Mouse (Mus musculus) layer of hippocampus, adult 18-20 months (tissue): ENCODE data around the gene Olfr740. TPM values are rescaled to one million over a fixed set of nuclear protein-coding genes. Genes with fewer than 3 reads are reported as not detected.

Experiments
- DNase-seq, 2 experiments: peaks; one replicate each; pipeline ENCODE4 v3.0.0; 2022; ENCODE audit warnings: low spot score in 2 of 2
- long read RNA-seq: library from polyadenylated mRNA; stranded (forward); transcript quantifications from one replicate; pipeline ENCODE4 v2.0.0, GENCODE M21; 2021
- total RNA-seq, 2 experiments: library from RNA; stranded (reverse); gene quantifications; 2 replicates each; pipeline ENCODE4 v1.2.3; 2021

Gene Olfr740
- total RNA-seq: not detected
- long read RNA-seq: 0 reads

DNA sequence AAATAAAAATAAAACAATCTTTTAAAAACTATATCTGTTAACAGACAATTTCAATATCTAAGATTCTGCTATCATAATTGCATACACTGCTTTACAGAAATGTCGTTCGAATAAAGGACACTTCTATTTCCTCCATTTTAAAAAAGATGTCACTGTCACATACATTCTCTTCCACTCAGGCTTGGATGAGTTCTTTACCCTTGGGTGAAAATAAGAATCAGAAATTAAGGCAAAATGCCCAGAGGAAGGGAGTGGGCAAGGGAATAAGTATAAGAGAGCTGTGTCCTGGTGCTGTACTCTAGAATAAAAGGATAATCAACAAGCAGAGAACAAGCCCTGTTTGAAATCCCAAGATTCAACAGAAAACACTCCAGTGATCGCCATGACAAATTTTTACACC lies at the start of gene Olfr740:
TSS of gene Olfr740 (plus strand) at position 301 of the 400 bp plus-strand sequence.
- DNase-seq: no peak

GRCm38 (mm10) chr14:50407268-50407667 lies 38.1 kb upstream of the Olfr740 start, which contains the start of gene Olfr738:
Gene Olfr738 (plus strand): TSS chr14:50407568.
- DNase-seq: no peak

DNA sequence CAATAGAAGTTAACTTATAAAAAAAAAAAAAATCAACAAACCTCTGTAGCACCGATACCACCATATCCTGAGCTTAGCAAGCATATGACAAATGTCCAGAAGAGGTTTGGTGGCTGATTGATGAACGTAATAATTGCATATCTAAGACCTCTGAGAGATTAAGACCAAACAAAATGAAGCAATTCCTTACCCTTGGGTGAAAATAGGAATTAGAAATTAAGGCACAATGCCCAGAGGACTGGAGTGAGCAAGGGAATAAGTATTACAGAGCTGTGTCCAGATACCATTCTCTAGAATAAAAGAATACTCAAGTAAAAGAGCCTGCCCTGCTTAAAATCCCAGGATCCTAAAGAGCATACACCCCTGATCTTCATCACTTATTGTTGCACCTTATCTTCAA lies 27.0 kb upstream of the Olfr740 start, which contains the start of gene Olfr739:
TSS of gene Olfr739 (plus strand) at position 301 of the 400 bp plus-strand sequence.
- no peak for DNase-seq

- DNase-seq: no peak
These were observed 27.1 kb downstream of the Olfr740 start, which contains the start of gene Olfr741 for GRCm38 (mm10) chr14:50472438-50472837. Gene Olfr741 (plus strand): TSS chr14:50472738.

DNA sequence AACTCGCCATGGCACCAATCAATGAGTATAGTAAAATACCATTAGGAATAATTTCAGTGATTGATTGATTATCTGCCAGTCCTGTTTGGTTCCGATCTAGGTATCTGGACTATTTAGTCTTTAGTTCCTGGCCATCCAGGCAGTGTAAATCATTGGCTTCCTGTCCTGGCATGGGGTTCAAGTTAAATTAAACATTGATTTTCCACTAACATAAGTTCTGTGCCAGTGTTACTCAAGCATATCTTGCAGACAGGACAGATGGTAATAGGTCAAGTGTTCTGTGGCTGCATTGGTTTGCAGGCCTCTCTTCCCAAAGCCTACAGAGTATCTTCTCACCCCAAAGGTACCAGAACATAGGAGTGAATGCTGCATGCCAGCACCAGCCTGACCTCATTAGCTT lies 33.1 kb downstream of the Olfr740 start:
- no peak for DNase-seq

GRCm38 (mm10) chr14:50503300-50503699 lies 58.0 kb downstream of the Olfr740 start, which contains the start of gene Olfr742:
Gene Olfr742 (plus strand): TSS chr14:50503600.
- DNase-seq: no peak

Other genes with a start within 250 kb of the Olfr740 start
- gene Olfr731, start 203.7 kb upstream of the Olfr740 start, total RNA-seq: not detected
- not detected for gene Olfr732, start 161.3 kb upstream of the Olfr740 start, total RNA-seq
- not detected for gene Olfr733, start 144.0 kb upstream of the Olfr740 start, total RNA-seq
- not detected for gene Olfr734, start 118.8 kb upstream of the Olfr740 start, total RNA-seq
- gene Olfr735, start 96.7 kb upstream of the Olfr740 start, total RNA-seq: not detected
- not detected for gene Tlr11, start 87.6 kb upstream of the Olfr740 start, total RNA-seq
- not detected for gene Olfr736, start 64.4 kb upstream of the Olfr740 start, total RNA-seq
- gene Olfr738, start 38.0 kb upstream of the Olfr740 start, total RNA-seq: not detected
- not detected for gene Olfr739, start 26.9 kb upstream of the Olfr740 start, total RNA-seq
- not detected for gene Olfr741, start 27.2 kb downstream of the Olfr740 start, total RNA-seq
- gene Olfr742, start 58.1 kb downstream of the Olfr740 start, total RNA-seq: not detected
- gene Olfr743, start 76.3 kb downstream of the Olfr740 start, total RNA-seq: not detected
- not detected for gene Olfr744, start 169.3 kb downstream of the Olfr740 start, total RNA-seq
- gene Olfr745, start 193.8 kb downstream of the Olfr740 start, total RNA-seq: not detected
- not detected for gene Olfr746, start 201.5 kb downstream of the Olfr740 start, total RNA-seq
- not detected for gene Olfr747, start 247.7 kb downstream of the Olfr740 start, total RNA-seq